Mouse (Mus musculus): Measurements from ENCODE around the gene Cep85l. TPM values are rescaled to one million over a fixed set of nuclear protein-coding genes. Genes with fewer than 3 reads are reported as not detected.

Cep85l gene
- polyA plus RNA-seq, 1 experiment from 2014 or later: 5.4 TPM

- DNase-seq: peak; percentile 52
- peak; percentile 74 for ATAC-seq
- H3K4me3 ChIP-seq (ENCODE audit: low read depth, low read length): no peak overlapping the region
- peaks cover 9% of the 10 kb centered on the region for H3K4me1 ChIP-seq (ENCODE audit: insufficient read depth)
- peak overlapping the region; percentile 41; the same call in 1 of the 2 replicates for H3K4me2 ChIP-seq (ENCODE audit: low read depth, low read length)
- peak overlapping the region; percentile 69 for H3K27ac ChIP-seq (ENCODE audit: low read depth)
- H3K9ac ChIP-seq (replicated peaks): no peak overlapping the region
- H3K27me3 ChIP-seq (ENCODE audit: insufficient read depth, low read length): no peaks in the 10 kb centered on the region
- 47% methylated on average over 7 of the region's 7 CpGs for WGBS (ENCODE audit: insufficient replicate concordance)
- TF ChIP-seq CTCF (IDR thresholded peaks at IDR 0.05; ENCODE audit: low read depth) (no peak), EP300 (IDR thresholded peaks at IDR 0.05; ENCODE audit: low read depth) (peak; percentile 73)
- no peaks in the 10 kb centered on the region for H3K9me3 ChIP-seq (ENCODE audit: low read length)
- no peaks in the 10 kb centered on the region for H3K36me3 ChIP-seq (replicated peaks; ENCODE audit: insufficient read depth, low read length)
Observed at GRCm38 (mm10) chr10:53382696-53383365, 3.1 kb upstream of the Cep85l start.

- TF ChIP-seq CTCF (IDR thresholded peaks at IDR 0.05; ENCODE audit: low read depth): no peak
- no peak for TF ChIP-seq EP300 (IDR thresholded peaks at IDR 0.05; ENCODE audit: low read depth)
- Histone ChIP-seq H3K9ac (replicated peaks) (peak overlapping the region; percentile 96), H3K9me3 (ENCODE audit: low read length) (no peaks in the 10 kb centered on the region), H3K4me3 (ENCODE audit: low read depth, low read length) (peak overlapping the region; percentile 77), H3K4me1 (ENCODE audit: insufficient read depth) (peaks cover 14% of the 10 kb centered on the region), H3K27me3 (ENCODE audit: insufficient read depth, low read length) (no peaks in the 10 kb centered on the region), H3K27ac (ENCODE audit: low read depth) (peak overlapping the region; percentile 96), H3K4me2 (ENCODE audit: low read depth, low read length) (peak overlapping the region; percentile 77), H3K36me3 (replicated peaks; ENCODE audit: insufficient read depth, low read length) (no peaks in the 10 kb centered on the region)
- under 1% methylated on average over 53 of the region's 59 CpGs for WGBS (ENCODE audit: insufficient replicate concordance)
- DNase-seq (no peak), ATAC-seq (peak; percentile 69)
Observed at GRCm38 (mm10) chr10:53378981-53379708, 602 bp downstream of the Cep85l start.

GRCm38 (mm10) chr10:53378296-53378695 lies 1.5 kb downstream of the Cep85l start:
- no peaks in the 10 kb centered on the region for H3K9me3 ChIP-seq (ENCODE audit: low read length)
- no peaks in the 10 kb centered on the region for H3K27me3 ChIP-seq (ENCODE audit: insufficient read depth, low read length)
- no peaks in the 10 kb centered on the region for H3K36me3 ChIP-seq (replicated peaks; ENCODE audit: insufficient read depth, low read length)
- no peak for TF ChIP-seq CTCF (IDR thresholded peaks at IDR 0.05; ENCODE audit: low read depth)
- TF ChIP-seq EP300 (IDR thresholded peaks at IDR 0.05; ENCODE audit: low read depth): no peak
- DNase-seq (no peak), ATAC-seq (no peak)
- peak overlapping the region; percentile 77 for H3K4me3 ChIP-seq (ENCODE audit: low read depth, low read length)
- peaks cover 14% of the 10 kb centered on the region for H3K4me1 ChIP-seq (ENCODE audit: insufficient read depth)
- H3K4me2 ChIP-seq (ENCODE audit: low read depth, low read length): peak overlapping the region; percentile 77
- 63% methylated on average over 6 of the region's 6 CpGs for WGBS (ENCODE audit: insufficient replicate concordance)
- H3K9ac ChIP-seq (replicated peaks): peak overlapping the region; percentile 96
- peak overlapping the region; percentile 96; the same call in 1 of the 2 replicates for H3K27ac ChIP-seq (ENCODE audit: low read depth)

GRCm38 (mm10) chr10:53377096-53377495 lies 2.7 kb downstream of the Cep85l start:
- H3K9me3 ChIP-seq (ENCODE audit: low read length): no peaks in the 10 kb centered on the region
- H3K4me2 ChIP-seq (ENCODE audit: low read depth, low read length): peak overlapping the region; percentile 61
- ATAC-seq (no peak), DNase-seq (no peak)
- no peak for TF ChIP-seq CTCF (IDR thresholded peaks at IDR 0.05; ENCODE audit: low read depth)
- TF ChIP-seq EP300 (IDR thresholded peaks at IDR 0.05; ENCODE audit: low read depth): no peak
- H3K27ac ChIP-seq (ENCODE audit: low read depth): peak overlapping the region; percentile 24; the same call in 1 of the 2 replicates
- H3K9ac ChIP-seq (replicated peaks): peak overlapping the region; percentile 27; the same call in 1 of the 2 replicates
- H3K4me1 ChIP-seq (ENCODE audit: insufficient read depth): peaks cover 14% of the 10 kb centered on the region
- H3K27me3 ChIP-seq (ENCODE audit: insufficient read depth, low read length): no peaks in the 10 kb centered on the region
- peaks cover 2% of the 10 kb centered on the region; the same call in 1 of the 2 replicates for H3K36me3 ChIP-seq (replicated peaks; ENCODE audit: insufficient read depth, low read length)
- peak overlapping the region; percentile 36 for H3K4me3 ChIP-seq (ENCODE audit: low read depth, low read length)

GRCm38 (mm10) chr10:53373885-53374578 lies 5.7 kb downstream of the Cep85l start:
- H3K36me3 ChIP-seq (replicated peaks; ENCODE audit: insufficient read depth, low read length): peaks cover 10% of the 10 kb centered on the region
- peaks cover 11% of the 10 kb centered on the region for H3K9me3 ChIP-seq (ENCODE audit: low read length)
- H3K4me2 ChIP-seq (ENCODE audit: low read depth, low read length): no peak overlapping the region
- ATAC-seq (no peak), DNase-seq (no peak)
- no peak overlapping the region for H3K27ac ChIP-seq (ENCODE audit: low read depth)
- TF ChIP-seq CTCF (IDR thresholded peaks at IDR 0.05; ENCODE audit: low read depth): no peak
- TF ChIP-seq EP300 (IDR thresholded peaks at IDR 0.05; ENCODE audit: low read depth): no peak
- H3K4me3 ChIP-seq (ENCODE audit: low read depth, low read length): no peak overlapping the region
- H3K9ac ChIP-seq (replicated peaks): no peak overlapping the region
- no peaks in the 10 kb centered on the region for H3K27me3 ChIP-seq (ENCODE audit: insufficient read depth, low read length)
- peaks cover 7% of the 10 kb centered on the region for H3K4me1 ChIP-seq (ENCODE audit: insufficient read depth)
- 68% methylated on average over 6 of the region's 6 CpGs for WGBS (ENCODE audit: insufficient replicate concordance)

- WGBS (ENCODE audit: insufficient replicate concordance): 86% methylated on average over 2 of the region's 2 CpGs
Observed at GRCm38 (mm10) chr10:53367265-53367664, 12.5 kb downstream of the Cep85l start.

More at GRCm38 (mm10) chr10:53367265-53367664, 12.5 kb downstream of the Cep85l start:
- TF ChIP-seq EP300 (IDR thresholded peaks at IDR 0.05; ENCODE audit: low read depth) (no peak), CTCF (IDR thresholded peaks at IDR 0.05; ENCODE audit: low read depth) (no peak)
- H3K4me2 ChIP-seq (ENCODE audit: low read depth, low read length): no peak overlapping the region
- no peak for ATAC-seq
- DNase-seq: no peak
- H3K4me3 ChIP-seq (ENCODE audit: low read depth, low read length): no peak overlapping the region
- H3K4me1 ChIP-seq (ENCODE audit: insufficient read depth): peaks cover 8% of the 10 kb centered on the region; the same call in 1 of the 2 replicates
- H3K9ac ChIP-seq (replicated peaks): no peak overlapping the region
- H3K27me3 ChIP-seq (ENCODE audit: insufficient read depth, low read length): no peaks in the 10 kb centered on the region
- peaks cover 11% of the 10 kb centered on the region for H3K9me3 ChIP-seq (ENCODE audit: low read length)
- H3K36me3 ChIP-seq (replicated peaks; ENCODE audit: insufficient read depth, low read length): peaks cover 14% of the 10 kb centered on the region
- no peak overlapping the region for H3K27ac ChIP-seq (ENCODE audit: low read depth)

Data from liver, postnatal 0 days (tissue).